Mouse (Mus musculus): ENCODE results near the gene Prmt1.

DNA sequence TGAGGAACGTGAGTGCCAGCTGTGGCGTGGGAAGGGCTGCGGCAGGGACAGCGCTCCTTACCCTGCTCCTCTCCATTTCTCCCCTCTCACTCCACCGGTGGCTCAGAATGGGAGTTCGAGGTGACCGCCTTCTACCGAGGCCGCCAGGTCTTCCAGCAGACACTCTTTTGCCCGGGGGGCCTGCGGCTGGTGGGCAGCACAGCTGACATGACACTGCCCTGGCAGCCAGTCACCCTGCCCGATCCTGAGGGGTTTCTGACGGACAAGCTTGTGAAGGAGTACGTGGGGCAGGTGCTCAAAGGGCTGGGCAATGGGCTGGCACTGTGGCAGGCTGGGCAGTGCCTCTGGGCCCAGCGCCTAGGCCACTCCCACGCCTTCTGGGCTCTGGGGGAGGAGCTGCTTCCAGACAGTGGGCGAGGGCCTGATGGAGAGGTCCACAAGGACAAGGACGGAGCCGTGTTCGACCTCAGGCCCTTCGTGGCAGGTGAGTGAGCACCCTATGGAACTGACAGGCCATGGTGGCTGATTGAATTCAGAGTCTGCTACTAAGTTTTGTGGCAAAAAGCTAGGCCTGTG is 14.3 kb upstream of the Prmt1 start:
- no peak for TF ChIP-seq CTCF (conservative IDR thresholded peaks at IDR 0.05; ENCODE audit: low read length)
- TF ChIP-seq POU5F1 (IDR thresholded peaks at IDR 0.05; ENCODE audit: borderline replicate concordance, low read length), result no peak
- TF ChIP-seq NANOG (IDR thresholded peaks at IDR 0.05; ENCODE audit: borderline replicate concordance, low read length), result no peak

All from E14TG2a.4 (cell line).